Mouse (Mus musculus): ENCODE measurements around the gene Nt5dc3. TPM values are rescaled to one million over a fixed set of nuclear protein-coding genes. Genes with fewer than 3 reads are reported as not detected.

Gene Nt5dc3
- polyA plus RNA-seq, 1 experiment from 2014 or later = 1.3 TPM

- H3K4me1 ChIP-seq (replicated peaks; ENCODE audit: control insufficient read depth, insufficient read depth, low read length) = no peaks in the 10 kb centered on the region
- no peaks in the 10 kb centered on the region for H3K36me3 ChIP-seq (ENCODE audit: control insufficient read depth, insufficient read depth, low read length)
- no peaks in the 10 kb centered on the region for H3K9me3 ChIP-seq (ENCODE audit: control insufficient read depth, low read length)
- no peak overlapping the region for H3K4me2 ChIP-seq
- no peaks in the 10 kb centered on the region for H3K27me3 ChIP-seq (replicated peaks; ENCODE audit: control insufficient read depth, insufficient read depth, low read length)
- no peak for ATAC-seq (replicated peaks; ENCODE audit: low FRiP score)
- no peak for DNase-seq (ENCODE audit: low spot score)
- WGBS = 88% methylated on average over 6 of the region's 6 CpGs
- no peak overlapping the region for H3K27ac ChIP-seq (ENCODE audit: low read depth, low read length)
- no peak overlapping the region for H3K4me3 ChIP-seq (ENCODE audit: low read depth, low read length)
- H3K9ac ChIP-seq (ENCODE audit: low read depth, low read length) = no peak overlapping the region
Observed at GRCm38 (mm10) chr10:86758211-86758610, 20.6 kb upstream of the Nt5dc3 start.

DNA sequence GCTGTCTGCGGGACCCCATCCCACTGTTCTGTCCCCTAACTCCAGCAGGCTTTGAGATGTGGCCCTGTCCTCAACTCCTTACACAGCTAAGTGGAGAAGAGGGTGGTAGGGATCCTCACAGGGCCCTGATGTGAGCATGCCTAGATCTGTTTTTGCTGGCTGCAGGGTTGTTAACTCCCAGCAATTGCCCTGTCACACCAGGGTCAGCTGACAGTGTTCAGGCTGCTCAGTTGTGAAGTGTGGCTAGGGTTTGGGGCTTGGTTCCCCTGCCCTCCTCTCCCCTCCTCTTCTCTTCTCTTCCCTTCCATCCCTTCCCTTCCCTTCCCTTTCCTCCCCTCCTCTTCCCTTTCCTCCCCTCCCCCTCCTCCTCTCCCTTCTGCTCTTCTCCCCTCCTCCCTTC is 17.6 kb upstream of the Nt5dc3 start:
- no peak overlapping the region for H3K4me3 ChIP-seq (ENCODE audit: low read depth, low read length)
- 85% methylated on average over 1 of the region's 1 CpGs for WGBS
- no peak overlapping the region for H3K4me2 ChIP-seq
- ATAC-seq (replicated peaks; ENCODE audit: low FRiP score) (no peak), DNase-seq (ENCODE audit: low spot score) (no peak)
- no peak overlapping the region for H3K9ac ChIP-seq (ENCODE audit: low read depth, low read length)
- H3K9me3 ChIP-seq (ENCODE audit: control insufficient read depth, low read length) = no peaks in the 10 kb centered on the region
- H3K4me1 ChIP-seq (replicated peaks; ENCODE audit: control insufficient read depth, insufficient read depth, low read length) = no peaks in the 10 kb centered on the region
- H3K27me3 ChIP-seq (replicated peaks; ENCODE audit: control insufficient read depth, insufficient read depth, low read length) = no peaks in the 10 kb centered on the region
- H3K27ac ChIP-seq (ENCODE audit: low read depth, low read length) = no peak overlapping the region
- H3K36me3 ChIP-seq (ENCODE audit: control insufficient read depth, insufficient read depth, low read length) = no peaks in the 10 kb centered on the region

DNA sequence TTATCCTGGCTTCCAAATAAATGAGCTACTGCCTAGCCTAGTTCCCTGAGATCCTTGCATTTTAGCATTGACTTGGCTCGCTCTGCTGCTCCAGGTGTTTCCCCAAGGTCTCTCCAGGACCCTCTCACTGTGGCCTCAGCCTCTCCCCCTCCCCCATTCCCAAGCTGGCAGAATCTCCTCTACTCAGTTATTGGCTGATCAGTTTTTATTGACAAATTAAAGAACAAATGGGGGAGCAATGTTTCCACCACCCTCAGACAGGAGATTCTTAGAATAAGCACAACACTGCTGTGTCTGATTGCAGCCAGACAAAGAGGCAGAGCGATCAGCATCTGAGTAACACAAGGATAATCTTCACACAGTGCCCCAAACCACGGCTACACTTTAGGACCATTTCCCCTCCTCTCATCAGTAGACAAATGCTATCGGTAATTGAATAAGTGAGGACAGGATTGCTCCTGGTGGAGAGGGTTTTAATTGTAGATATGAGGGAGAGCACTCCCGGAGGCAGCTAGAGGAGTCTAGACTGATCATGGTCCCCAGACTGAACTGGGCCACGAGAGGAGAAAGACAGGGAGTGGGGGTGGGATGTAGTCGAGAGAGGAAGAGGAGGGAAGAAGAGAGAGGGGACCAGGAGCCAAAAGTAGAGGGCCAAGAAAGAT is 17.0 kb upstream of the Nt5dc3 start:
- Histone ChIP-seq H3K9ac (ENCODE audit: low read depth, low read length) (no peak overlapping the region), H3K9me3 (ENCODE audit: control insufficient read depth, low read length) (no peaks in the 10 kb centered on the region), H3K4me3 (ENCODE audit: low read depth, low read length) (no peak overlapping the region), H3K4me2 (no peak overlapping the region), H3K36me3 (ENCODE audit: control insufficient read depth, insufficient read depth, low read length) (no peaks in the 10 kb centered on the region), H3K4me1 (replicated peaks; ENCODE audit: control insufficient read depth, insufficient read depth, low read length) (no peaks in the 10 kb centered on the region), H3K27me3 (replicated peaks; ENCODE audit: control insufficient read depth, insufficient read depth, low read length) (no peaks in the 10 kb centered on the region), H3K27ac (ENCODE audit: low read depth, low read length) (no peak overlapping the region)
- ATAC-seq (replicated peaks; ENCODE audit: low FRiP score) (no peak), DNase-seq (ENCODE audit: low spot score) (no peak)
- WGBS = 32% methylated on average over 7 of the region's 7 CpGs

GRCm38 (mm10) chr10:86762384-86762730 is 16.4 kb upstream of the Nt5dc3 start:
- no peaks in the 10 kb centered on the region for H3K4me1 ChIP-seq (replicated peaks; ENCODE audit: control insufficient read depth, insufficient read depth, low read length)
- H3K4me3 ChIP-seq (ENCODE audit: low read depth, low read length) = no peak overlapping the region
- DNase-seq (ENCODE audit: low spot score) = no peak
- H3K27ac ChIP-seq (ENCODE audit: low read depth, low read length) = no peak overlapping the region
- WGBS = 42% methylated on average over 3 of the region's 3 CpGs
- H3K9me3 ChIP-seq (ENCODE audit: control insufficient read depth, low read length) = no peaks in the 10 kb centered on the region
- no peaks in the 10 kb centered on the region for H3K27me3 ChIP-seq (replicated peaks; ENCODE audit: control insufficient read depth, insufficient read depth, low read length)
- no peak overlapping the region for H3K4me2 ChIP-seq
- H3K36me3 ChIP-seq (ENCODE audit: control insufficient read depth, insufficient read depth, low read length) = no peaks in the 10 kb centered on the region
- no peak overlapping the region for H3K9ac ChIP-seq (ENCODE audit: low read depth, low read length)
- ATAC-seq (replicated peaks; ENCODE audit: low FRiP score) = no peak

DNA sequence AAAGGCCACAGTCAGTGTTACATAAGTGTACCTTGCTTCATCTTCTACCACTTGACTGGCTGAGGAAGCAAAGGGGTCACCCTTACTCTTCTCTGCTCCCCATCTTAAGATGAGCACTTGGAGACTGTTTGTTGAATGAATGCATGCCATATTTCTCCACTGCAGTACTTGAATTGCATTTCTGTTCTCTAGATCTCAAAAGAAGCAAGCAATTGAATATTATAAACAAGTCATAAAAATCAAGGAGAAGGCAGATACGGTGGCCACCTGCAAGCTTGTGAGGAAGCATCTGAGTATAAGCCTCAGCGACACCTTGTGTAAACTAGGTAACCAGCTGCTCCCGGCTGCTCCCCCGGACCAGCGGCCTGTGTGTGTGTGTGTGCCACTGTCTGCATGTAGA is 15.1 kb upstream of the Nt5dc3 start, which contains the start of gene Gm49358:
Gene Gm49358 (plus strand): TSS at position 301 of the 400 bp plus-strand sequence.
- no peaks in the 10 kb centered on the region for H3K27me3 ChIP-seq (replicated peaks; ENCODE audit: control insufficient read depth, insufficient read depth, low read length)
- H3K9me3 ChIP-seq (ENCODE audit: control insufficient read depth, low read length) = no peaks in the 10 kb centered on the region
- H3K9ac ChIP-seq (ENCODE audit: low read depth, low read length) = no peak within 1 kb of the TSS
- no peak within 1 kb of the TSS for H3K4me3 ChIP-seq (ENCODE audit: low read depth, low read length)
- H3K4me2 ChIP-seq = no peak within 1 kb of the TSS
- no peak for DNase-seq (ENCODE audit: low spot score)
- no peak within 1 kb of the TSS for H3K27ac ChIP-seq (ENCODE audit: low read depth, low read length)
- no peak for ATAC-seq (replicated peaks; ENCODE audit: low FRiP score)
- H3K36me3 ChIP-seq (ENCODE audit: control insufficient read depth, insufficient read depth, low read length) = no peaks in the 10 kb centered on the region
- 89% methylated on average over 5 of the region's 5 CpGs for WGBS
- H3K4me1 ChIP-seq (replicated peaks; ENCODE audit: control insufficient read depth, insufficient read depth, low read length) = no peaks in the 10 kb centered on the region

GRCm38 (mm10) chr10:86765344-86765966 is 13.3 kb upstream of the Nt5dc3 start:
- ATAC-seq (replicated peaks; ENCODE audit: low FRiP score) (no peak), DNase-seq (ENCODE audit: low spot score) (no peak)
- WGBS = 82% methylated on average over 4 of the region's 4 CpGs
- Histone ChIP-seq H3K4me2 (no peak overlapping the region), H3K9me3 (ENCODE audit: control insufficient read depth, low read length) (no peaks in the 10 kb centered on the region), H3K36me3 (ENCODE audit: control insufficient read depth, insufficient read depth, low read length) (no peaks in the 10 kb centered on the region), H3K9ac (ENCODE audit: low read depth, low read length) (no peak overlapping the region), H3K4me3 (ENCODE audit: low read depth, low read length) (no peak overlapping the region), H3K27ac (ENCODE audit: low read depth, low read length) (no peak overlapping the region), H3K27me3 (replicated peaks; ENCODE audit: control insufficient read depth, insufficient read depth, low read length) (no peaks in the 10 kb centered on the region), H3K4me1 (replicated peaks; ENCODE audit: control insufficient read depth, insufficient read depth, low read length) (no peaks in the 10 kb centered on the region)

GRCm38 (mm10) chr10:86769216-86769615 is 9.6 kb upstream of the Nt5dc3 start:
- no peaks in the 10 kb centered on the region for H3K36me3 ChIP-seq (ENCODE audit: control insufficient read depth, insufficient read depth, low read length)
- no peaks in the 10 kb centered on the region for H3K4me1 ChIP-seq (replicated peaks; ENCODE audit: control insufficient read depth, insufficient read depth, low read length)
- 58% methylated on average over 5 of the region's 5 CpGs for WGBS
- no peaks in the 10 kb centered on the region for H3K27me3 ChIP-seq (replicated peaks; ENCODE audit: control insufficient read depth, insufficient read depth, low read length)
- DNase-seq (ENCODE audit: low spot score) = no peak
- H3K27ac ChIP-seq (ENCODE audit: low read depth, low read length) = no peak overlapping the region
- ATAC-seq (replicated peaks; ENCODE audit: low FRiP score) = no peak
- no peak overlapping the region for H3K4me3 ChIP-seq (ENCODE audit: low read depth, low read length)
- no peaks in the 10 kb centered on the region for H3K9me3 ChIP-seq (ENCODE audit: control insufficient read depth, low read length)
- H3K4me2 ChIP-seq = no peak overlapping the region
- H3K9ac ChIP-seq (ENCODE audit: low read depth, low read length) = no peak overlapping the region

GRCm38 (mm10) chr10:86769797-86770196 is 9.0 kb upstream of the Nt5dc3 start:
- H3K27me3 ChIP-seq (replicated peaks; ENCODE audit: control insufficient read depth, insufficient read depth, low read length) = no peaks in the 10 kb centered on the region
- no peak overlapping the region for H3K4me2 ChIP-seq
- ATAC-seq (replicated peaks; ENCODE audit: low FRiP score) = no peak

GRCm38 (mm10) chr10:86771701-86772100 is 7.1 kb upstream of the Nt5dc3 start:
- 76% methylated on average over 5 of the region's 5 CpGs for WGBS
- H3K4me1 ChIP-seq (replicated peaks; ENCODE audit: control insufficient read depth, insufficient read depth, low read length) = no peaks in the 10 kb centered on the region

More at GRCm38 (mm10) chr10:86769797-86770196, 9.0 kb upstream of the Nt5dc3 start:
- no peaks in the 10 kb centered on the region for H3K4me1 ChIP-seq (replicated peaks; ENCODE audit: control insufficient read depth, insufficient read depth, low read length)
- H3K9me3 ChIP-seq (ENCODE audit: control insufficient read depth, low read length) = no peaks in the 10 kb centered on the region
- 69% methylated on average over 4 of the region's 4 CpGs for WGBS
- DNase-seq (ENCODE audit: low spot score) = no peak
- no peaks in the 10 kb centered on the region for H3K36me3 ChIP-seq (ENCODE audit: control insufficient read depth, insufficient read depth, low read length)
- no peak overlapping the region for H3K9ac ChIP-seq (ENCODE audit: low read depth, low read length)
- no peak overlapping the region for H3K27ac ChIP-seq (ENCODE audit: low read depth, low read length)
- no peak overlapping the region for H3K4me3 ChIP-seq (ENCODE audit: low read depth, low read length)

More at GRCm38 (mm10) chr10:86771701-86772100, 7.1 kb upstream of the Nt5dc3 start:
- H3K9me3 ChIP-seq (ENCODE audit: control insufficient read depth, low read length) = no peaks in the 10 kb centered on the region
- H3K9ac ChIP-seq (ENCODE audit: low read depth, low read length) = no peak overlapping the region
- no peaks in the 10 kb centered on the region for H3K36me3 ChIP-seq (ENCODE audit: control insufficient read depth, insufficient read depth, low read length)
- DNase-seq (ENCODE audit: low spot score) (no peak), ATAC-seq (replicated peaks; ENCODE audit: low FRiP score) (no peak)
- H3K27ac ChIP-seq (ENCODE audit: low read depth, low read length) = no peak overlapping the region
- no peak overlapping the region for H3K4me2 ChIP-seq
- no peak overlapping the region for H3K4me3 ChIP-seq (ENCODE audit: low read depth, low read length)
- H3K27me3 ChIP-seq (replicated peaks; ENCODE audit: control insufficient read depth, insufficient read depth, low read length) = no peaks in the 10 kb centered on the region
